Mouse (Mus musculus) limb, embryonic 12.5 days (tissue): Measurements from ENCODE around the gene Lcn4. TPM values are rescaled to one million over a fixed set of nuclear protein-coding genes. Genes with fewer than 3 reads are reported as not detected.
"Not testable (repeated sequence)": the region's sequence is repeated elsewhere in the genome, so short reads cannot be mapped to it uniquely, and the experiment has no call there.

Experiments used
- ATAC-seq: fragments of 200-750 bp; cut with Nextera tagmentation; 2 replicates; pipeline ENCODE4 v1.8.0; 2017; ENCODE audit warnings: low read depth, moderate TSS enrichment; ENCODE audit not compliant: insufficient number of reproducible peaks, insufficient read depth, low FRiP score, low TSS enrichment
- H3K27ac ChIP-seq: fragments of 300-500 bp; sonication (generic); 2 replicates; pipeline ENCODE4 v1.5.1; 2016; ENCODE audit warnings: mild to moderate bottlenecking, moderate library complexity
- H3K27me3 ChIP-seq: fragments of 300-500 bp; sonication (generic); 2 replicates; pipeline ENCODE4 v1.6.1; 2016; ENCODE audit warnings: mild to moderate bottlenecking, moderate library complexity
- H3K36me3 ChIP-seq: fragments of 300-500 bp; sonication (generic); 2 replicates; pipeline ENCODE4 v1.6.1; 2016; ENCODE audit warnings: mild to moderate bottlenecking, moderate library complexity
- H3K4me1 ChIP-seq: fragments of 300-500 bp; sonication (generic); replicated peaks from 2 replicates; pipeline ENCODE4 v1.6.1; 2016
- H3K4me2 ChIP-seq: fragments of 300-500 bp; sonication (generic); 2 replicates; pipeline ENCODE4 v1.6.1; 2016; ENCODE audit warnings: mild to moderate bottlenecking, moderate library complexity
- H3K4me3 ChIP-seq: fragments of 300-500 bp; sonication (generic); replicated peaks from 2 replicates; pipeline ENCODE4 v1.5.1; 2016; ENCODE audit warnings: mild to moderate bottlenecking
- H3K9ac ChIP-seq: fragments of 300-500 bp; sonication (generic); replicated peaks from 2 replicates; pipeline ENCODE4 v1.6.1; 2016; ENCODE audit warnings: mild to moderate bottlenecking, moderate library complexity
- H3K9me3 ChIP-seq: fragments of 300-500 bp; sonication (generic); 2 replicates; pipeline ENCODE4 v1.6.1; 2016; ENCODE audit warnings: mild to moderate bottlenecking, moderate library complexity
- WGBS: fragments of 180-500 bp; shearing (Covaris S2); methylation state at CpG from one replicate; pipeline ENCODE4 v1.1.7; 2016; 5-methylcytosine and 5-hydroxymethylcytosine counted together
- polyA plus RNA-seq: library from polyadenylated mRNA; unstranded; fragments of >200 nt; fragmentation: Nextera tagmentation; extraction: Ambion mirVana; gene quantifications from 2 replicates; pipeline ENCODE4 v1.2.1, GENCODE M21; 2016

Lcn4 gene
- polyA plus RNA-seq = not detected in 2 replicates

- H3K27ac ChIP-seq = no peak within 1 kb of the TSS
- H3K9ac ChIP-seq = no peak within 1 kb of the TSS
- H3K27me3 ChIP-seq = no peaks in the 10 kb centered on the region
- ATAC-seq = no peak
- no peaks in the 10 kb centered on the region for H3K9me3 ChIP-seq
- H3K4me1 ChIP-seq = no peaks in the 10 kb centered on the region
- H3K4me3 ChIP-seq = no peak within 1 kb of the TSS
- 95% methylated on average over 3 of the region's 3 CpGs for WGBS
- no peaks in the 10 kb centered on the region for H3K36me3 ChIP-seq
- no peak within 1 kb of the TSS for H3K4me2 ChIP-seq
Observed at GRCm38 (mm10) chr2:26671182-26671581, at the start of gene Lcn4. Gene Lcn4, minus strand, starts transcription at chr2:26671282.

- no peaks in the 10 kb centered on the region for H3K4me1 ChIP-seq
- ATAC-seq = no peak
- H3K36me3 ChIP-seq = no peaks in the 10 kb centered on the region
- H3K27ac ChIP-seq = no peak overlapping the region
- H3K9me3 ChIP-seq = no peaks in the 10 kb centered on the region
- no peak overlapping the region for H3K4me2 ChIP-seq
- no peaks in the 10 kb centered on the region for H3K27me3 ChIP-seq
- 97% methylated on average over 1 of the region's 1 CpGs for WGBS
- no peak overlapping the region for H3K9ac ChIP-seq
- H3K4me3 ChIP-seq = no peak overlapping the region
Observed at GRCm38 (mm10) chr2:26686171-26686675, 15.1 kb upstream of the Lcn4 start.

- Histone ChIP-seq H3K4me2 (no peak overlapping the region), H3K9me3 (no peaks in the 10 kb centered on the region), H3K9ac (no peak overlapping the region), H3K4me1 (no peaks in the 10 kb centered on the region), H3K27ac (no peak overlapping the region), H3K36me3 (no peaks in the 10 kb centered on the region), H3K27me3 (no peaks in the 10 kb centered on the region), H3K4me3 (no peak overlapping the region)
- ATAC-seq = no peak
Observed at GRCm38 (mm10) chr2:26668746-26669145, 2.3 kb downstream of the Lcn4 start.

- not testable (repeated sequence) for H3K9ac ChIP-seq, H3K4me2 ChIP-seq, H3K4me1 ChIP-seq, ATAC-seq, H3K27me3 ChIP-seq, H3K36me3 ChIP-seq, H3K9me3 ChIP-seq, H3K4me3 ChIP-seq, H3K27ac ChIP-seq
- WGBS = 80% methylated on average over 1 of the region's 1 CpGs
Observed at GRCm38 (mm10) chr2:26663551-26663950, 7.5 kb downstream of the Lcn4 start.

- 86% methylated on average over 10 of the region's 10 CpGs for WGBS
- ATAC-seq = no peak
- Histone ChIP-seq H3K9ac (no peak overlapping the region), H3K4me3 (no peak overlapping the region), H3K27me3 (peaks cover 7% of the 10 kb centered on the region; the same call in 1 of the 2 replicates), H3K4me1 (peaks cover 2% of the 10 kb centered on the region), H3K4me2 (no peak overlapping the region), H3K27ac (no peak overlapping the region), H3K36me3 (no peaks in the 10 kb centered on the region), H3K9me3 (no peaks in the 10 kb centered on the region)
Observed at GRCm38 (mm10) chr2:26663112-26663511, 8.0 kb downstream of the Lcn4 start.

- ATAC-seq = no peak
- Histone ChIP-seq H3K27me3 (peaks cover 7% of the 10 kb centered on the region; the same call in 1 of the 2 replicates), H3K27ac (no peak overlapping the region), H3K9ac (no peak overlapping the region), H3K36me3 (no peaks in the 10 kb centered on the region), H3K4me2 (no peak overlapping the region), H3K9me3 (no peaks in the 10 kb centered on the region), H3K4me3 (no peak overlapping the region), H3K4me1 (peaks cover 2% of the 10 kb centered on the region)
- WGBS = 75% methylated on average over 13 of the region's 13 CpGs
Observed at GRCm38 (mm10) chr2:26662509-26662882, 8.6 kb downstream of the Lcn4 start.

- H3K4me3 ChIP-seq = peak overlapping the region; percentile 34
- H3K4me1 ChIP-seq = peaks cover 2% of the 10 kb centered on the region
- 46% methylated on average over 29 of the region's 29 CpGs for WGBS
- H3K4me2 ChIP-seq = peak overlapping the region; percentile 63
- no peaks in the 10 kb centered on the region for H3K36me3 ChIP-seq
- peaks cover 7% of the 10 kb centered on the region; the same call in 1 of the 2 replicates for H3K27me3 ChIP-seq
- H3K9me3 ChIP-seq = no peaks in the 10 kb centered on the region
- H3K27ac ChIP-seq = no peak overlapping the region
- ATAC-seq = 0 out of 2 replicates have a peak, but pooled peaks have one; percentile 52
- H3K9ac ChIP-seq = 0 out of 2 replicates have a peak overlapping the region, but pooled peaks have one; percentile 37
Observed at GRCm38 (mm10) chr2:26661768-26662508, 9.1 kb downstream of the Lcn4 start.

- 3% methylated on average over 13 of the region's 20 CpGs for WGBS
- H3K4me3 ChIP-seq = peak overlapping the region; percentile 34
- no peaks in the 10 kb centered on the region for H3K9me3 ChIP-seq
- H3K27ac ChIP-seq = no peak overlapping the region
- H3K27me3 ChIP-seq = peaks cover 7% of the 10 kb centered on the region; the same call in 1 of the 2 replicates
- peak overlapping the region; percentile 37; the same call in 1 of the 2 replicates for H3K9ac ChIP-seq
- H3K4me2 ChIP-seq = peak overlapping the region; percentile 63
- peaks cover 2% of the 10 kb centered on the region for H3K4me1 ChIP-seq
- no peaks in the 10 kb centered on the region for H3K36me3 ChIP-seq
- 0 out of 2 replicates have a peak, but pooled peaks have one; percentile 15 for ATAC-seq
Observed at GRCm38 (mm10) chr2:26661143-26661752, 9.8 kb downstream of the Lcn4 start.

- 82% methylated on average over 2 of the region's 2 CpGs for WGBS
- no peak overlapping the region for H3K27ac ChIP-seq
- no peak overlapping the region for H3K9ac ChIP-seq
- H3K36me3 ChIP-seq = no peaks in the 10 kb centered on the region
- no peak overlapping the region for H3K4me3 ChIP-seq
- H3K9me3 ChIP-seq = no peaks in the 10 kb centered on the region
- H3K4me1 ChIP-seq = peaks cover 2% of the 10 kb centered on the region
- H3K4me2 ChIP-seq = no peak overlapping the region
- peaks cover 7% of the 10 kb centered on the region; the same call in 1 of the 2 replicates for H3K27me3 ChIP-seq
- ATAC-seq = no peak
Observed at GRCm38 (mm10) chr2:26657426-26657825, 13.7 kb downstream of the Lcn4 start.

GRCm38 (mm10) chr2:26654687-26655086, 16.4 kb downstream of the Lcn4 start:
- no peaks in the 10 kb centered on the region for H3K9me3 ChIP-seq
- no peak for ATAC-seq

GRCm38 (mm10) chr2:26646643-26647293, 24.3 kb downstream of the Lcn4 start:
- 26% methylated on average over 3 of the region's 3 CpGs for WGBS
- no peak overlapping the region for H3K4me3 ChIP-seq
- peak; percentile 93 for ATAC-seq
- no peaks in the 10 kb centered on the region for H3K4me1 ChIP-seq
- no peak overlapping the region for H3K9ac ChIP-seq
- no peaks in the 10 kb centered on the region for H3K9me3 ChIP-seq
- no peaks in the 10 kb centered on the region for H3K36me3 ChIP-seq
- no peak overlapping the region for H3K27ac ChIP-seq
- H3K4me2 ChIP-seq = no peak overlapping the region
- no peaks in the 10 kb centered on the region for H3K27me3 ChIP-seq

More at GRCm38 (mm10) chr2:26654687-26655086, 16.4 kb downstream of the Lcn4 start:
- Histone ChIP-seq H3K27me3 (no peaks in the 10 kb centered on the region), H3K4me1 (no peaks in the 10 kb centered on the region), H3K4me3 (no peak overlapping the region), H3K36me3 (no peaks in the 10 kb centered on the region), H3K27ac (no peak overlapping the region), H3K9ac (no peak overlapping the region), H3K4me2 (no peak overlapping the region)
- 76% methylated on average over 1 of the region's 1 CpGs for WGBS
